Mouse (Mus musculus) liver, embryonic 15.5 days (tissue): ENCODE results near the gene Limd1. TPM values are rescaled to one million over a fixed set of nuclear protein-coding genes. Genes with fewer than 3 reads are reported as not detected.

Experiments
- ATAC-seq: fragments of 200-750 bp; cut with Nextera tagmentation; 2 replicates; pipeline ENCODE4 v1.8.0; 2017; ENCODE audit warnings: moderate number of reproducible peaks, mild to moderate bottlenecking, moderate library complexity; ENCODE audit not compliant: insufficient read depth
- H3K27ac ChIP-seq: fragments of 300-500 bp; sonication (generic); replicated peaks from 2 replicates; pipeline ENCODE4 v1.5.1; 2015; ENCODE audit warnings: mild to moderate bottlenecking, inconsistent platforms
- H3K27me3 ChIP-seq: fragments of 300-500 bp; sonication (generic); 2 replicates; pipeline ENCODE4 v1.6.1; 2015; ENCODE audit warnings: mild to moderate bottlenecking, inconsistent platforms
- H3K36me3 ChIP-seq: fragments of 300-500 bp; sonication (generic); replicated peaks from 2 replicates; pipeline ENCODE4 v1.6.1; 2015; ENCODE audit warnings: moderate library complexity, mild to moderate bottlenecking, inconsistent platforms
- H3K4me1 ChIP-seq: fragments of 300-500 bp; sonication (generic); replicated peaks from 2 replicates; pipeline ENCODE4 v1.6.1; 2015; ENCODE audit warnings: inconsistent platforms
- H3K4me2 ChIP-seq: fragments of 300-500 bp; sonication (generic); 2 replicates; pipeline ENCODE4 v1.6.1; 2015; ENCODE audit warnings: moderate library complexity, mild to moderate bottlenecking, inconsistent platforms
- H3K4me3 ChIP-seq: fragments of 300-500 bp; sonication (generic); replicated peaks from 2 replicates; pipeline ENCODE4 v1.5.1; 2015; ENCODE audit warnings: mild to moderate bottlenecking, inconsistent platforms
- H3K9ac ChIP-seq: fragments of 300-500 bp; sonication (generic); 2 replicates; pipeline ENCODE4 v1.6.1; 2015; ENCODE audit warnings: moderate library complexity, mild to moderate bottlenecking, inconsistent platforms
- H3K9me3 ChIP-seq: fragments of 300-500 bp; sonication (generic); replicated peaks from 2 replicates; pipeline ENCODE4 v1.6.1; 2016; ENCODE audit warnings: inconsistent platforms
- WGBS: fragments of 180-500 bp; shearing (Covaris S2); methylation state at CpG from one replicate; pipeline ENCODE4 v1.1.7; 2015; ENCODE audit warnings: mixed read lengths; ENCODE audit not compliant: insufficient replicate concordance; 5-methylcytosine and 5-hydroxymethylcytosine counted together
- polyA plus RNA-seq: library from polyadenylated mRNA; unstranded; fragments of >200 nt; fragmentation: Nextera tagmentation; extraction: Ambion mirVana; gene quantifications from 2 replicates; pipeline ENCODE4 v1.2.1, GENCODE M21; 2015

Gene Limd1
- polyA plus RNA-seq, 1 experiment from 2014 or later = 22.8 TPM

GRCm38 (mm10) chr9:123503171-123503834 lies 24.8 kb downstream of the Limd1 start:
- no peak for ATAC-seq
- no peak overlapping the region for H3K9ac ChIP-seq
- no peak overlapping the region for H3K4me2 ChIP-seq
- no peaks in the 10 kb centered on the region for H3K4me1 ChIP-seq
- H3K27me3 ChIP-seq = no peaks in the 10 kb centered on the region
- peaks cover 70% of the 10 kb centered on the region for H3K36me3 ChIP-seq
- no peak overlapping the region for H3K27ac ChIP-seq
- H3K4me3 ChIP-seq = no peak overlapping the region
- 78% methylated on average over 5 of the region's 5 CpGs for WGBS
- H3K9me3 ChIP-seq = no peaks in the 10 kb centered on the region

GRCm38 (mm10) chr9:123504325-123504724 lies 25.8 kb downstream of the Limd1 start:
- peaks cover 63% of the 10 kb centered on the region for H3K36me3 ChIP-seq
- WGBS = 9% methylated on average over 2 of the region's 2 CpGs
- ATAC-seq = peak; percentile 68

GRCm38 (mm10) chr9:123505598-123505997 lies 27.1 kb downstream of the Limd1 start:
- Histone ChIP-seq H3K27me3 (no peaks in the 10 kb centered on the region), H3K36me3 (peaks cover 60% of the 10 kb centered on the region), H3K4me3 (no peak overlapping the region), H3K27ac (no peak overlapping the region), H3K9me3 (no peaks in the 10 kb centered on the region), H3K4me2 (no peak overlapping the region), H3K4me1 (peaks cover 6% of the 10 kb centered on the region; the same call in 1 of the 2 replicates), H3K9ac (no peak overlapping the region)
- 74% methylated on average over 1 of the region's 1 CpGs for WGBS
- no peak for ATAC-seq

More at GRCm38 (mm10) chr9:123504325-123504724, 25.8 kb downstream of the Limd1 start:
- H3K27ac ChIP-seq = no peak overlapping the region
- no peaks in the 10 kb centered on the region for H3K9me3 ChIP-seq
- no peak overlapping the region for H3K4me3 ChIP-seq
- H3K27me3 ChIP-seq = no peaks in the 10 kb centered on the region
- no peak overlapping the region for H3K4me2 ChIP-seq
- no peak overlapping the region for H3K9ac ChIP-seq
- no peaks in the 10 kb centered on the region for H3K4me1 ChIP-seq

GRCm38 (mm10) chr9:123506270-123507146 lies 28.0 kb downstream of the Limd1 start:
- H3K9ac ChIP-seq = no peak overlapping the region
- no peak overlapping the region for H3K27ac ChIP-seq
- H3K36me3 ChIP-seq = peaks cover 60% of the 10 kb centered on the region
- peaks cover 6% of the 10 kb centered on the region; the same call in 1 of the 2 replicates for H3K4me1 ChIP-seq
- no peak for ATAC-seq
- H3K4me3 ChIP-seq = no peak overlapping the region
- H3K9me3 ChIP-seq = no peaks in the 10 kb centered on the region
- no peak overlapping the region for H3K4me2 ChIP-seq
- WGBS = 65% methylated on average over 4 of the region's 4 CpGs
- no peaks in the 10 kb centered on the region for H3K27me3 ChIP-seq

GRCm38 (mm10) chr9:123507380-123507779 lies 28.9 kb downstream of the Limd1 start:
- H3K27ac ChIP-seq = no peak overlapping the region
- no peaks in the 10 kb centered on the region for H3K9me3 ChIP-seq
- no peak overlapping the region for H3K4me3 ChIP-seq
- H3K4me2 ChIP-seq = no peak overlapping the region
- H3K4me1 ChIP-seq = peaks cover 6% of the 10 kb centered on the region; the same call in 1 of the 2 replicates
- no peak overlapping the region for H3K9ac ChIP-seq
- H3K27me3 ChIP-seq = no peaks in the 10 kb centered on the region
- H3K36me3 ChIP-seq = peaks cover 62% of the 10 kb centered on the region
- 66% methylated on average over 2 of the region's 2 CpGs for WGBS
- ATAC-seq = no peak

- Histone ChIP-seq H3K36me3 (peaks cover 61% of the 10 kb centered on the region), H3K9me3 (no peaks in the 10 kb centered on the region), H3K9ac (no peak overlapping the region), H3K4me3 (no peak overlapping the region), H3K27ac (no peak overlapping the region), H3K4me1 (peaks cover 6% of the 10 kb centered on the region; the same call in 1 of the 2 replicates), H3K4me2 (no peak overlapping the region), H3K27me3 (no peaks in the 10 kb centered on the region)
- WGBS = 80% methylated on average over 2 of the region's 2 CpGs
- ATAC-seq = no peak
These were observed 30.5 kb downstream of the Limd1 start for GRCm38 (mm10) chr9:123508986-123509385.

- 42% methylated on average over 8 of the region's 8 CpGs for WGBS
- Histone ChIP-seq H3K9me3 (no peaks in the 10 kb centered on the region), H3K27me3 (no peaks in the 10 kb centered on the region), H3K9ac (no peak overlapping the region), H3K4me1 (peaks cover 6% of the 10 kb centered on the region; the same call in 1 of the 2 replicates), H3K36me3 (peaks cover 59% of the 10 kb centered on the region), H3K4me3 (no peak overlapping the region), H3K27ac (peak overlapping the region; percentile 33; the same call in 1 of the 2 replicates), H3K4me2 (peak overlapping the region; percentile 21; the same call in 1 of the 2 replicates)
- ATAC-seq = peak; percentile 26; the same call in 1 of the 2 replicates
These were observed 31.4 kb downstream of the Limd1 start for GRCm38 (mm10) chr9:123509638-123510604.

GRCm38 (mm10) chr9:123510926-123511325 lies 32.4 kb downstream of the Limd1 start:
- Histone ChIP-seq H3K4me3 (no peak overlapping the region), H3K9me3 (no peaks in the 10 kb centered on the region), H3K36me3 (peaks cover 53% of the 10 kb centered on the region), H3K9ac (no peak overlapping the region), H3K4me2 (no peak overlapping the region), H3K27ac (no peak overlapping the region), H3K27me3 (no peaks in the 10 kb centered on the region), H3K4me1 (peaks cover 6% of the 10 kb centered on the region; the same call in 1 of the 2 replicates)
- 81% methylated on average over 5 of the region's 5 CpGs for WGBS
- no peak for ATAC-seq

- Histone ChIP-seq H3K4me1 (peaks cover 6% of the 10 kb centered on the region; the same call in 1 of the 2 replicates), H3K9ac (no peak overlapping the region), H3K9me3 (no peaks in the 10 kb centered on the region), H3K36me3 (peaks cover 65% of the 10 kb centered on the region), H3K27me3 (no peaks in the 10 kb centered on the region), H3K4me3 (no peak overlapping the region), H3K4me2 (no peak overlapping the region), H3K27ac (no peak overlapping the region)
- no peak for ATAC-seq
- 73% methylated on average over 2 of the region's 2 CpGs for WGBS
These were observed 34.0 kb downstream of the Limd1 start for GRCm38 (mm10) chr9:123512482-123512881.

GRCm38 (mm10) chr9:123515087-123515486 lies 36.6 kb downstream of the Limd1 start:
- Histone ChIP-seq H3K27ac (no peak overlapping the region), H3K9ac (no peak overlapping the region), H3K4me3 (no peak overlapping the region), H3K36me3 (peaks cover 83% of the 10 kb centered on the region), H3K4me1 (peaks cover 4% of the 10 kb centered on the region; the same call in 1 of the 2 replicates), H3K4me2 (no peak overlapping the region), H3K9me3 (no peaks in the 10 kb centered on the region), H3K27me3 (no peaks in the 10 kb centered on the region)
- 81% methylated on average over 2 of the region's 2 CpGs for WGBS
- no peak for ATAC-seq
